Mouse (Mus musculus) hindbrain, embryonic 15.5 days (tissue): ENCODE data around the gene Hist1h3g. TPM values are rescaled to one million over a fixed set of nuclear protein-coding genes. Genes with fewer than 3 reads are reported as not detected.
"Not testable (repeated sequence)": the region's sequence is repeated elsewhere in the genome, so short reads cannot be mapped to it uniquely, and the experiment has no call there.

Source experiments
- ATAC-seq: fragments of 200-750 bp; cut with Nextera tagmentation; 2 replicates; pipeline ENCODE4 v1.8.0; 2017; ENCODE audit warnings: low read depth, moderate number of reproducible peaks, moderate TSS enrichment; ENCODE audit not compliant: low FRiP score
- H3K27ac ChIP-seq: fragments of 300-500 bp; sonication (generic); replicated peaks from 2 replicates; pipeline ENCODE4 v1.5.1; 2015; ENCODE audit warnings: mild to moderate bottlenecking, inconsistent platforms
- H3K27me3 ChIP-seq: fragments of 300-500 bp; sonication (generic); 2 replicates; pipeline ENCODE4 v1.6.1; 2015; ENCODE audit warnings: control low read depth, inconsistent platforms
- H3K36me3 ChIP-seq: fragments of 300-500 bp; sonication (generic); 2 replicates; pipeline ENCODE4 v1.6.1; 2015; ENCODE audit warnings: control low read depth, inconsistent platforms
- H3K4me1 ChIP-seq: fragments of 300-500 bp; sonication (generic); replicated peaks from 2 replicates; pipeline ENCODE4 v1.6.1; 2015; ENCODE audit warnings: control low read depth, inconsistent platforms
- H3K4me2 ChIP-seq: fragments of 300-500 bp; sonication (generic); 2 replicates; pipeline ENCODE4 v1.6.1; 2015; ENCODE audit warnings: moderate library complexity, mild to moderate bottlenecking, inconsistent platforms
- H3K4me3 ChIP-seq: fragments of 300-500 bp; sonication (generic); 2 replicates; pipeline ENCODE4 v1.5.1; 2015; ENCODE audit warnings: mild to moderate bottlenecking, inconsistent platforms
- H3K9ac ChIP-seq: fragments of 300-500 bp; sonication (generic); 2 replicates; pipeline ENCODE4 v1.6.1; 2015; ENCODE audit warnings: inconsistent platforms
- H3K9me3 ChIP-seq: fragments of 300-500 bp; sonication (generic); 2 replicates; pipeline ENCODE4 v1.6.1; 2016; ENCODE audit warnings: control low read depth, inconsistent platforms
- WGBS: fragments of 180-500 bp; shearing (Covaris S2); methylation state at CpG from one replicate; pipeline ENCODE4 v1.1.7; 2015; 5-methylcytosine and 5-hydroxymethylcytosine counted together
- polyA plus RNA-seq: library from polyadenylated mRNA; unstranded; fragments of >200 nt; fragmentation: Nextera tagmentation; extraction: Ambion mirVana; gene quantifications from 2 replicates; pipeline ENCODE4 v1.2.1, GENCODE M21; 2015

Gene Hist1h3g
- polyA plus RNA-seq, 1 experiment from 2014 or later: 1.2 TPM

GRCm38 (mm10) chr13:23541497-23541896 is 6.3 kb downstream of the Hist1h3g start:
- ATAC-seq: no peak
- Histone ChIP-seq H3K9ac (no peak overlapping the region), H3K4me1 (peaks cover 8% of the 10 kb centered on the region), H3K9me3 (no peaks in the 10 kb centered on the region), H3K27ac (no peak overlapping the region), H3K4me2 (no peak overlapping the region), H3K36me3 (no peaks in the 10 kb centered on the region), H3K4me3 (no peak overlapping the region), H3K27me3 (no peaks in the 10 kb centered on the region)
- WGBS: 81% methylated on average over 3 of the region's 3 CpGs

DNA sequence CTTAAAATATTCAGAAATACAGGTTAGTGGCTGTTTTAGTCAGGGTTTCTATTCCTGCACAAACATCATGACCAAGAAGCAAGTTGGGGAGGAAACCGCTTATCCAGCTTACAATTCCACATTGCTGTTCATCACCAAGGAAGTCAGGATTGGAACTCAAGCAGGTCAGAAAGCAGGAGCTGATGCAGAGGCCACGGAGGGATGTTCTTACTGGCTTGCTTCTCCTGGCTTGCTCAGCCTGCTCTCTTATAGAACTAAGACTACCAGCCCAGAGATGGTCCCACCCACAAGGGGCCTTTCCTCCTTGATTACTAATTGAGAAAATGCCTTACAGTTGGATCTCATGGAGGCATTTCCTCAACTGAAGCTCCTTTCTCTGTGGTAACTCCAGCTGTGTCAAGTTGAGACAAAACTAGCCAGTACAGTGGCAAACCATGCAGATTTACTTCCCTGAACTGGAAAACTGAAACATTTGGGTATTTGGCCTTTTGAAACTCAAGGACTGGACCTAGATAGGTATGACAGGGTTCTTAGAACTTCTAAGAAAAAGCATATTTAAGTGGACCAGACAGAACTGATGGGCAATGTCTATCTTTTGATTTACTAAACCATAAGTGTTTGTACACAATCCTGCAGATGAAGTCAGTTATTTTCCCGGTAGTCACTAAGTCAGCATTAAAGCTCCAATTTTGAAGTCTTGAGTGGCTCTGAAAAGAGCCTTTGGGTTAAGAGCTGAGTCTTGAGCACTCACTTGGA is 7.2 kb downstream of the Hist1h3g start:
- H3K4me3 ChIP-seq: peak overlapping the region; percentile 49
- H3K9ac ChIP-seq: peak overlapping the region; percentile 40
- 0 out of 2 replicates have a peak overlapping the region, but pooled peaks have one; percentile 77 for H3K27ac ChIP-seq
- not testable (repeated sequence) for H3K4me1 ChIP-seq, H3K36me3 ChIP-seq, ATAC-seq, H3K9me3 ChIP-seq, H3K27me3 ChIP-seq
- peak overlapping the region; percentile 87 for H3K4me2 ChIP-seq
- WGBS: 3% methylated on average over 3 of the region's 3 CpGs

- H3K4me1 ChIP-seq, H3K36me3 ChIP-seq, H3K9me3 ChIP-seq, H3K27me3 ChIP-seq: not testable (repeated sequence)
- under 1% methylated on average over 41 of the region's 42 CpGs for WGBS
- H3K27ac ChIP-seq: peak within 1 kb of the TSS; percentile 90
- peak; percentile 92 for ATAC-seq
- peak within 1 kb of the TSS; percentile 87 for H3K4me2 ChIP-seq
- H3K4me3 ChIP-seq: peak within 1 kb of the TSS; percentile 55
- H3K9ac ChIP-seq: peak within 1 kb of the TSS; percentile 43
Measured at GRCm38 (mm10) chr13:23542999-23543607, 7.9 kb downstream of the Hist1h3g start, which contains the start of gene Hist1h2bh. Gene Hist1h2bh, minus strand, starts transcription at chr13:23543392.

DNA sequence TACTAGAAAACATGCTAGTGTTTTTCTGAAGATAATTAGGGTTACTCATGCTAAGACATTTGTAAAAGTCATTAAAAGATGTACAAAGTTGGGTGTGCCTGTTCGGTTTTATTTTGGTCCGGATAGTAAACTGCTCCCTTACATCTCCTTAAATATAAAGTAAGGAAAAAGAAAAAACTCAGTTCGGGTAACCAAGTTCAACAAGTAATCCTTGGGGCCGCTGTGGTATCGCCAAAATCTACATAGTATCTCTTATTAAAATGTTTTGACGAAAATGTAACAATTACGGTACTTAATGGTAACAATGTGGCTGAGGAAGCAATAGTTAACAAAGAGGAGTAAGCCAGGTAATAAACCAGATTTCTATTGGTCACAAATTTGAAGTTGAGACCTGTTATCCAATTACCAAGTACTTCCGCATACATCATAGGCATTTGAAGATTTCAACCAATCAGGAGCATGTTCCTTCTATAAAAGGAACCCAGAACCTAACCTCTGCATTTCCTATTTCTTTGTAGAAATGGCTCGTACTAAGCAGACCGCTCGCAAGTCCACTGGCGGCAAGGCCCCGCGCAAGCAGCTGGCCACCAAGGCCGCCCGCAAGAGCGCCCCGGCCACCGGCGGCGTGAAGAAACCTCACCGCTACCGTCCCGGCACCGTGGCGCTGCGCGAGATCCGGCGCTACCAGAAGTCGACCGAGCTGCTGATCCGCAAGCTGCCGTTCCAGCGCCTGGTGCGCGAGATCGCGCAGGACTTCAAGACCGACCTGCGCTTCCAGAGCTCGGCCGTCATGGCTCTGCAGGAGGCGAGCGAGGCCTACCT is 9.0 kb downstream of the Hist1h3g start, which contains the start of gene Hist1h3f:
TSS of gene Hist1h3f (plus strand) at position 88 of the 822 bp plus-strand sequence.
- no peaks in the 10 kb centered on the region for H3K9me3 ChIP-seq
- ATAC-seq: peak; percentile 96
- WGBS: under 1% methylated on average over 34 of the region's 45 CpGs
- H3K4me1 ChIP-seq: peaks cover 8% of the 10 kb centered on the region
- no peaks in the 10 kb centered on the region for H3K27me3 ChIP-seq
- peak within 1 kb of the TSS; percentile 55 for H3K4me3 ChIP-seq
- peak within 1 kb of the TSS; percentile 61 for H3K9ac ChIP-seq
- peak within 1 kb of the TSS; percentile 90 for H3K27ac ChIP-seq
- H3K4me2 ChIP-seq: peak within 1 kb of the TSS; percentile 87
- H3K36me3 ChIP-seq: no peaks in the 10 kb centered on the region

DNA sequence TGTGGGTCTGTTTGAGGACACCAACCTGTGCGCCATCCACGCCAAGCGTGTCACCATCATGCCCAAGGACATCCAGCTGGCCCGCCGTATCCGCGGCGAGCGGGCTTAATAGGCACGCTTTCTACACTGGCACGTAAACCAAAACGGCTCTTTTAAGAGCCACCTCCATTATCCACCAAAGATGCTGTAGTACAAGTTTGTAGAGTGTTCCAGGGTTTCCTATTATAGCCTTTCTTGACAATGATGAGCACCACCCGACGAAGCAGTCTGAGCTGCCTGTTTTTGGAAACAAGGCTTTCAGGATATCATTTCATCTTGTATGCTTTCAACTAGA is 9.5 kb downstream of the Hist1h3g start:
- H3K27me3 ChIP-seq, H3K36me3 ChIP-seq, H3K9me3 ChIP-seq, H3K4me1 ChIP-seq, ATAC-seq: not testable (repeated sequence)
- Histone ChIP-seq H3K4me2 (peak overlapping the region; percentile 87), H3K27ac (peak overlapping the region; percentile 90; the same call in 1 of the 2 replicates), H3K4me3 (peak overlapping the region; percentile 55), H3K9ac (peak overlapping the region; percentile 61; the same call in 1 of the 2 replicates)
- 0% methylated on average over 11 of the region's 14 CpGs for WGBS

- Histone ChIP-seq H3K36me3 (no peaks in the 10 kb centered on the region), H3K9ac (no peak overlapping the region), H3K4me1 (peaks cover 15% of the 10 kb centered on the region), H3K9me3 (no peaks in the 10 kb centered on the region), H3K27ac (no peak overlapping the region), H3K4me2 (no peak overlapping the region), H3K27me3 (no peaks in the 10 kb centered on the region), H3K4me3 (no peak overlapping the region)
- 87% methylated on average over 5 of the region's 5 CpGs for WGBS
- ATAC-seq: no peak
Measured at GRCm38 (mm10) chr13:23546694-23547093, 11.5 kb downstream of the Hist1h3g start.

- 8% methylated on average over 3 of the region's 3 CpGs for WGBS
- peak overlapping the region; percentile 46 for H3K4me3 ChIP-seq
- ATAC-seq: no peak
Measured at GRCm38 (mm10) chr13:23550761-23551145, 15.5 kb downstream of the Hist1h3g start.

DNA sequence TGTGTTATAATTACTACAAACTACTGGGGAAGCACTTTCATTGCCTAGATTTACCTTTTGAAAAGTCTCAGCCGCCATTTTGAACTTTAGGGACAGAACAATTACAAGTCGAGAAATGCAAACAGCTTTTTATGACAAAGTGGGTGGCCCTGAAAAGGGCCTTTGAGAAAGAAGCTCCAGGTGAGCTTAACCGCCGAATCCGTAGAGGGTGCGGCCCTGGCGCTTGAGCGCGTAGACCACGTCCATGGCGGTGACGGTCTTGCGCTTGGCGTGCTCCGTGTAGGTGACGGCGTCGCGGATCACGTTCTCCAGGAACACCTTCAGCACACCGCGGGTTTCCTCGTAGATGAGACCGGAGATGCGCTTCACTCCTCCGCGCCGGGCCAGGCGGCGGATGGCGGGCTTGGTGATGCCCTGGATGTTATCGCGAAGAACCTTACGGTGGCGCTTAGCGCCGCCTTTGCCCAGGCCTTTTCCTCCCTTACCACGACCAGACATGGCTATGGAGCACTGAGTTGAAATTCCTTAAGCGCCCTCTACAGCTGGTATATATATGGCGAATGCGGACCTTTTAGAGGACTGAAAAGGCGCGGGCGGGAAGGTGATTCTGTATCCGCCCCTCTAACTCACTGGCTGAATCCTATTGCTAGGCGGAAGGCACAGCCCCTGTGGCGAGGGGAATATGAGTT is 16.1 kb downstream of the Hist1h3g start, which contains the start of gene Hist1h4f:
TSS of gene Hist1h4f (minus strand) at position 503 of the 689 bp plus-strand sequence.
- Histone ChIP-seq H3K4me1 (peaks cover 32% of the 10 kb centered on the region), H3K4me3 (peak within 1 kb of the TSS; percentile 46), H3K27ac (peak within 1 kb of the TSS; percentile 87), H3K4me2 (peak within 1 kb of the TSS; percentile 64), H3K9ac (peak within 1 kb of the TSS; percentile 54)
- H3K27me3 ChIP-seq, H3K9me3 ChIP-seq, H3K36me3 ChIP-seq: not testable (repeated sequence)
- under 1% methylated on average over 47 of the region's 47 CpGs for WGBS
- peak; percentile 93 for ATAC-seq

More at GRCm38 (mm10) chr13:23550761-23551145, 15.5 kb downstream of the Hist1h3g start:
- no peaks in the 10 kb centered on the region for H3K36me3 ChIP-seq
- H3K27ac ChIP-seq: peak overlapping the region; percentile 87
- H3K4me1 ChIP-seq: peaks cover 29% of the 10 kb centered on the region
- H3K4me2 ChIP-seq: peak overlapping the region; percentile 64
- no peaks in the 10 kb centered on the region for H3K9me3 ChIP-seq
- H3K9ac ChIP-seq: peak overlapping the region; percentile 54; the same call in 1 of the 2 replicates
- H3K27me3 ChIP-seq: no peaks in the 10 kb centered on the region

DNA sequence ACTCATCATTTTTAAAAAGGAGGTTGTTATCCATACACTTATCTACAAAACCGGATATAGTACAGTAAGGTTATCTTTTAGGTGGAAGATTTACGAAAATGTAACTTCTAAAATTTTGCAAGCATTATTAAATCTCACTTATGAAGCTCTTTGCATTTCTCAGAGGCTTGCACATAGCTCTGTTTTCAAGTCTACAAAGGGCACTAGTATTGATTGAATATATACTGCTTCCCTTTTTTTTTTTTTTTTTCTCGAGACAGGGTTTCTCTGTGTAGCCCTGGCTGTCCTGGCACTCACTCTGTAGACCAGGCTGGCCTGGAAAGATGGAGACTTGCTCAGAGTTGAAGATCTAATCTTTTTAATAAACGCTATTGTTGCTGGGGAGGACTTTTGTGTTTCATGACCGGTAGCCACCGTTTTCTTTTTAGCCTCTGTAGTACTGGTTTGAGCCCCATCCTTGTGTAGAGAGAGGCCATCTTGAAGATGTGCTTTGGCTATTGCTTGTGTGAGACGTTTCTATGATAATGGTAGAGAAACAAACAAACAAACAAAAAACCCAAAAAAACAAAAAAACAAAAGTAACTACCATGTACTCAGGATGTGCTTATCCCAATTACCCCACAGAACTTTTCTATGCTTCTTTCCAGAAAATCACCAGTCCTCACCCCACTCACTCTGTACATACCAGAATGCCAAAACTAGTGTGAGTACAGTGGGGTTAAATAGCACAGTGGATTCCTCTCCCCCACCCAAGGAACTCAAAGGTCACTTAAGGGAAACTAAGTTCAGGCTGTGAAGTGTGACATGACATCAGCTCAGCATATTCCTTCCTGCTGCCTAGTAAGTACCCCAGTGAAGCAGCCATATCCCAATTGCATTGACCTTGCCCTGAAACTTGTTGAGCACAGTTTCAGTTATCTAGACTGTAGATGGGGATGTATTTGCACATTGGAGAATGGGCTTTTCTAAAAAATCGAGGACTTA is 17.0 kb downstream of the Hist1h3g start:
- Histone ChIP-seq H3K9ac (0 out of 2 replicates have a peak overlapping the region, but pooled peaks have one; percentile 17), H3K9me3 (no peaks in the 10 kb centered on the region), H3K27me3 (no peaks in the 10 kb centered on the region), H3K4me1 (peaks cover 38% of the 10 kb centered on the region), H3K27ac (peak overlapping the region; percentile 87), H3K4me3 (peak overlapping the region; percentile 46), H3K4me2 (peak overlapping the region; percentile 64), H3K36me3 (no peaks in the 10 kb centered on the region)
- WGBS: 52% methylated on average over 8 of the region's 8 CpGs
- no peak for ATAC-seq

GRCm38 (mm10) chr13:23552962-23553361 is 17.7 kb downstream of the Hist1h3g start, which contains the start of gene Hist1h1d:
Gene Hist1h1d, plus strand, starts transcription at chr13:23553262.
- no peaks in the 10 kb centered on the region for H3K36me3 ChIP-seq
- H3K4me2 ChIP-seq: peak within 1 kb of the TSS; percentile 100
- no peak within 1 kb of the TSS for H3K4me3 ChIP-seq
- H3K27me3 ChIP-seq: no peaks in the 10 kb centered on the region
- 0 out of 2 replicates have a peak within 1 kb of the TSS, but pooled peaks have one; percentile 87 for H3K27ac ChIP-seq
- H3K4me1 ChIP-seq: peaks cover 38% of the 10 kb centered on the region
- no peak for ATAC-seq
- no peaks in the 10 kb centered on the region for H3K9me3 ChIP-seq
- H3K9ac ChIP-seq: 0 out of 2 replicates have a peak within 1 kb of the TSS, but pooled peaks have one; percentile 17
